Mouse (Mus musculus) heart, embryonic 13.5 days (tissue): ENCODE measurements around the gene Maip1. TPM values are rescaled to one million over a fixed set of nuclear protein-coding genes. Genes with fewer than 3 reads are reported as not detected.
A peak's percentile ranks its signal among the peaks of the same experiment; 100 is the strongest.

Experiments
- ATAC-seq: fragments of 200-750 bp; cut with Nextera tagmentation; 2 replicates; pipeline ENCODE4 v1.8.0; 2017; ENCODE audit warnings: moderate TSS enrichment; ENCODE audit not compliant: insufficient number of reproducible peaks, low FRiP score, low TSS enrichment; ENCODE audit errors: extremely low read depth
- H3K27ac ChIP-seq: fragments of 300-500 bp; sonication (generic); replicated peaks from 2 replicates; pipeline ENCODE4 v1.5.1; 2015; ENCODE audit warnings: moderate library complexity, mild to moderate bottlenecking, inconsistent platforms
- H3K27me3 ChIP-seq: fragments of 300-500 bp; sonication (generic); replicated peaks from 2 replicates; pipeline ENCODE4 v1.6.1; 2015; ENCODE audit warnings: mild to moderate bottlenecking, inconsistent platforms
- H3K36me3 ChIP-seq: fragments of 300-500 bp; sonication (generic); 2 replicates; pipeline ENCODE4 v1.6.1; 2015; ENCODE audit warnings: mild to moderate bottlenecking, inconsistent platforms
- H3K4me1 ChIP-seq: fragments of 300-500 bp; sonication (generic); 2 replicates; pipeline ENCODE4 v1.6.1; 2015; ENCODE audit warnings: inconsistent platforms
- H3K4me2 ChIP-seq: fragments of 300-500 bp; sonication (generic); 2 replicates; pipeline ENCODE4 v1.6.1; 2015; ENCODE audit warnings: inconsistent platforms, mild to moderate bottlenecking, moderate library complexity
- H3K4me3 ChIP-seq: fragments of 300-500 bp; sonication (generic); 2 replicates; pipeline ENCODE4 v1.5.1; 2015; ENCODE audit warnings: moderate library complexity, mild to moderate bottlenecking, inconsistent platforms
- H3K9ac ChIP-seq: fragments of 300-500 bp; sonication (generic); 2 replicates; pipeline ENCODE4 v1.6.1; 2015; ENCODE audit warnings: inconsistent platforms, mild to moderate bottlenecking, moderate library complexity
- H3K9me3 ChIP-seq: fragments of 300-500 bp; sonication (generic); 2 replicates; pipeline ENCODE4 v1.6.1; 2016; ENCODE audit warnings: inconsistent platforms
- WGBS: fragments of 180-500 bp; shearing (Covaris S2); methylation state at CpG from one replicate; pipeline ENCODE4 v1.1.7; 2015; ENCODE audit warnings: mixed read lengths; 5-methylcytosine and 5-hydroxymethylcytosine counted together
- polyA plus RNA-seq: library from polyadenylated mRNA; unstranded; fragments of >200 nt; fragmentation: Nextera tagmentation; extraction: Ambion mirVana; gene quantifications from 2 replicates; pipeline ENCODE4 v1.2.1, GENCODE M21; 2015

Gene Maip1
- polyA plus RNA-seq, 1 experiment from 2014 or later, result 14.8 TPM

- Histone ChIP-seq H3K27ac (no peak overlapping the region), H3K27me3 (no peaks in the 10 kb centered on the region), H3K9me3 (no peaks in the 10 kb centered on the region), H3K4me1 (no peaks in the 10 kb centered on the region), H3K36me3 (peaks cover 45% of the 10 kb centered on the region), H3K4me3 (no peak overlapping the region), H3K4me2 (no peak overlapping the region), H3K9ac (no peak overlapping the region)
- no peak for ATAC-seq
- WGBS, result 89% methylated on average over 8 of the region's 8 CpGs
Observed at GRCm38 (mm10) chr1:57388402-57389155, 17.5 kb upstream of the Maip1 start.

GRCm38 (mm10) chr1:57390993-57391790 lies 14.9 kb upstream of the Maip1 start:
- Histone ChIP-seq H3K4me3 (no peak overlapping the region), H3K4me1 (no peaks in the 10 kb centered on the region), H3K9me3 (no peaks in the 10 kb centered on the region), H3K27me3 (no peaks in the 10 kb centered on the region), H3K27ac (no peak overlapping the region), H3K36me3 (peaks cover 65% of the 10 kb centered on the region), H3K9ac (no peak overlapping the region), H3K4me2 (no peak overlapping the region)
- WGBS, result 88% methylated on average over 4 of the region's 4 CpGs
- no peak for ATAC-seq

GRCm38 (mm10) chr1:57392417-57392816 lies 13.7 kb upstream of the Maip1 start:
- WGBS, result 80% methylated on average over 4 of the region's 4 CpGs
- Histone ChIP-seq H3K4me3 (no peak overlapping the region), H3K4me1 (no peaks in the 10 kb centered on the region), H3K36me3 (peaks cover 77% of the 10 kb centered on the region), H3K9ac (no peak overlapping the region), H3K27ac (no peak overlapping the region), H3K27me3 (no peaks in the 10 kb centered on the region), H3K9me3 (no peaks in the 10 kb centered on the region), H3K4me2 (no peak overlapping the region)
- no peak for ATAC-seq

- H3K9me3 ChIP-seq, result no peaks in the 10 kb centered on the region
- no peak overlapping the region for H3K4me3 ChIP-seq
- no peak overlapping the region for H3K4me2 ChIP-seq
- H3K4me1 ChIP-seq, result peaks cover 6% of the 10 kb centered on the region; the same call in 1 of the 2 replicates
- H3K27ac ChIP-seq, result no peak overlapping the region
- no peak for ATAC-seq
- WGBS, result 60% methylated on average over 3 of the region's 3 CpGs
- peaks cover 80% of the 10 kb centered on the region for H3K36me3 ChIP-seq
- H3K9ac ChIP-seq, result no peak overlapping the region
- H3K27me3 ChIP-seq, result no peaks in the 10 kb centered on the region
Observed at GRCm38 (mm10) chr1:57394051-57394450, 12.1 kb upstream of the Maip1 start.

GRCm38 (mm10) chr1:57400321-57400720 lies 5.8 kb upstream of the Maip1 start:
- Histone ChIP-seq H3K4me1 (peaks cover 9% of the 10 kb centered on the region), H3K36me3 (peaks cover 52% of the 10 kb centered on the region), H3K27ac (no peak overlapping the region), H3K9ac (no peak overlapping the region), H3K4me2 (no peak overlapping the region), H3K27me3 (no peaks in the 10 kb centered on the region), H3K4me3 (no peak overlapping the region), H3K9me3 (no peaks in the 10 kb centered on the region)
- 90% methylated on average over 2 of the region's 2 CpGs for WGBS
- no peak for ATAC-seq

- Histone ChIP-seq H3K4me3 (no peak overlapping the region), H3K9ac (no peak overlapping the region), H3K9me3 (no peaks in the 10 kb centered on the region), H3K36me3 (peaks cover 49% of the 10 kb centered on the region), H3K4me2 (no peak overlapping the region), H3K27ac (no peak overlapping the region), H3K27me3 (no peaks in the 10 kb centered on the region), H3K4me1 (peaks cover 15% of the 10 kb centered on the region)
- WGBS, result 91% methylated on average over 2 of the region's 2 CpGs
- ATAC-seq, result no peak
Observed at GRCm38 (mm10) chr1:57400877-57401276, 5.3 kb upstream of the Maip1 start.

GRCm38 (mm10) chr1:57402116-57402515 lies 4.0 kb upstream of the Maip1 start:
- H3K9me3 ChIP-seq, result no peaks in the 10 kb centered on the region
- H3K27ac ChIP-seq, result no peak overlapping the region
- H3K4me3 ChIP-seq, result no peak overlapping the region
- ATAC-seq, result no peak
- H3K4me2 ChIP-seq, result no peak overlapping the region
- 93% methylated on average over 5 of the region's 5 CpGs for WGBS
- peaks cover 16% of the 10 kb centered on the region for H3K4me1 ChIP-seq
- H3K27me3 ChIP-seq, result no peaks in the 10 kb centered on the region
- no peak overlapping the region for H3K9ac ChIP-seq
- peaks cover 36% of the 10 kb centered on the region for H3K36me3 ChIP-seq

GRCm38 (mm10) chr1:57408994-57409393 lies 2.9 kb downstream of the Maip1 start:
- no peak for ATAC-seq
- 78% methylated on average over 2 of the region's 2 CpGs for WGBS
- H3K36me3 ChIP-seq, result peaks cover 43% of the 10 kb centered on the region
- peak overlapping the region; percentile 75 for H3K4me2 ChIP-seq
- no peaks in the 10 kb centered on the region for H3K27me3 ChIP-seq
- H3K9ac ChIP-seq, result no peak overlapping the region
- no peak overlapping the region for H3K4me3 ChIP-seq
- H3K4me1 ChIP-seq, result peaks cover 34% of the 10 kb centered on the region
- H3K9me3 ChIP-seq, result no peaks in the 10 kb centered on the region
- no peak overlapping the region for H3K27ac ChIP-seq

- H3K36me3 ChIP-seq, result peaks cover 74% of the 10 kb centered on the region
- H3K27me3 ChIP-seq, result no peaks in the 10 kb centered on the region
- no peak overlapping the region for H3K4me2 ChIP-seq
- peaks cover 11% of the 10 kb centered on the region for H3K4me1 ChIP-seq
- H3K9me3 ChIP-seq, result no peaks in the 10 kb centered on the region
- no peak for ATAC-seq
- WGBS, result 87% methylated on average over 2 of the region's 2 CpGs
- no peak overlapping the region for H3K27ac ChIP-seq
- no peak overlapping the region for H3K4me3 ChIP-seq
- H3K9ac ChIP-seq, result no peak overlapping the region
Observed at GRCm38 (mm10) chr1:57413397-57413796, 7.3 kb downstream of the Maip1 start.

GRCm38 (mm10) chr1:57423696-57424095 lies 17.6 kb downstream of the Maip1 start:
- no peak overlapping the region for H3K27ac ChIP-seq
- WGBS, result 9% methylated on average over 1 of the region's 1 CpGs
- H3K9ac ChIP-seq, result no peak overlapping the region
- H3K36me3 ChIP-seq, result no peaks in the 10 kb centered on the region
- no peak overlapping the region for H3K4me2 ChIP-seq
- no peaks in the 10 kb centered on the region for H3K4me1 ChIP-seq
- H3K4me3 ChIP-seq, result no peak overlapping the region
- H3K27me3 ChIP-seq, result no peaks in the 10 kb centered on the region
- no peak for ATAC-seq
- H3K9me3 ChIP-seq, result no peaks in the 10 kb centered on the region

- ATAC-seq, result no peak
- Histone ChIP-seq H3K4me3 (no peak overlapping the region), H3K4me2 (peak overlapping the region; percentile 44), H3K36me3 (no peaks in the 10 kb centered on the region), H3K9ac (0 out of 2 replicates have a peak overlapping the region, but pooled peaks have one; percentile 28), H3K9me3 (no peaks in the 10 kb centered on the region), H3K27me3 (no peaks in the 10 kb centered on the region), H3K4me1 (peaks cover 8% of the 10 kb centered on the region; the same call in 1 of the 2 replicates), H3K27ac (no peak overlapping the region)
- 53% methylated on average over 16 of the region's 16 CpGs for WGBS
Observed at GRCm38 (mm10) chr1:57428368-57429308, 22.5 kb downstream of the Maip1 start.
